Mouse (Mus musculus): Measurements from ENCODE around the gene Ptgir.

- TF ChIP-seq CTCF (IDR thresholded peaks at IDR 0.05; ENCODE audit: extremely low read depth, insufficient read length, insufficient replicate concordance, low read depth, low read length) = no peak
- TF ChIP-seq POLR2A (IDR thresholded peaks at IDR 0.05; ENCODE audit: low read depth, low read length) = no peak
These were observed 37.9 kb downstream of the Ptgir start, which contains the start of gene Pnmal2 for GRCm38 (mm10) chr7:16944061-16944807.
